Mouse (Mus musculus): ENCODE results near the gene Bmpr2.
A peak's percentile ranks its signal among the peaks of the same experiment; 100 is the strongest.

Gene Bmpr2

GRCm38 (mm10) chr1:59797865-59798264 lies 34.7 kb downstream of the Bmpr2 start:
- DNase-seq, result no peak

- no peak for DNase-seq
Measured at GRCm38 (mm10) chr1:59804363-59804762, 41.2 kb downstream of the Bmpr2 start.

- no peak for DNase-seq
Measured at GRCm38 (mm10) chr1:59809921-59810320, 46.7 kb downstream of the Bmpr2 start.

GRCm38 (mm10) chr1:59812782-59813181 lies 49.6 kb downstream of the Bmpr2 start:
- no peak for DNase-seq

- DNase-seq, result no peak
Measured at GRCm38 (mm10) chr1:59825421-59825820, 62.2 kb downstream of the Bmpr2 start.

GRCm38 (mm10) chr1:59826583-59826982 lies 63.4 kb downstream of the Bmpr2 start:
- no peak for DNase-seq

GRCm38 (mm10) chr1:59829410-59829809 lies 66.2 kb downstream of the Bmpr2 start:
- DNase-seq, result no peak

- no peak for DNase-seq
Measured at GRCm38 (mm10) chr1:59830194-59830593, 67.0 kb downstream of the Bmpr2 start.

- DNase-seq, result peak; percentile 20
Measured at GRCm38 (mm10) chr1:59833723-59834122, 70.5 kb downstream of the Bmpr2 start.

GRCm38 (mm10) chr1:59848327-59848726 lies 85.1 kb downstream of the Bmpr2 start:
- DNase-seq, result peak; percentile 14

GRCm38 (mm10) chr1:59859046-59859445 lies 95.8 kb downstream of the Bmpr2 start:
- DNase-seq, result no peak

GRCm38 (mm10) chr1:59862144-59862543 lies 98.9 kb downstream of the Bmpr2 start:
- no peak for DNase-seq

GRCm38 (mm10) chr1:59868041-59868440 lies 104.8 kb downstream of the Bmpr2 start:
- DNase-seq, result no peak

GRCm38 (mm10) chr1:59874023-59874422 lies 110.8 kb downstream of the Bmpr2 start:
- DNase-seq, result no peak

- DNase-seq, result no peak
Measured at GRCm38 (mm10) chr1:59878098-59878497, 114.9 kb downstream of the Bmpr2 start.

- DNase-seq, result peak; percentile 69
Measured at GRCm38 (mm10) chr1:59883349-59884134, 120.3 kb downstream of the Bmpr2 start.

GRCm38 (mm10) chr1:59886899-59887298 lies 123.7 kb downstream of the Bmpr2 start:
- DNase-seq, result no peak

GRCm38 (mm10) chr1:59888018-59888417 lies 124.8 kb downstream of the Bmpr2 start:
- DNase-seq, result no peak

GRCm38 (mm10) chr1:59891185-59891584 lies 128.0 kb downstream of the Bmpr2 start:
- no peak for DNase-seq

- no peak for DNase-seq
Measured at GRCm38 (mm10) chr1:59892777-59893176, 129.6 kb downstream of the Bmpr2 start.

GRCm38 (mm10) chr1:59894025-59894424 lies 130.8 kb downstream of the Bmpr2 start:
- no peak for DNase-seq

GRCm38 (mm10) chr1:59895456-59895855 lies 132.3 kb downstream of the Bmpr2 start:
- no peak for DNase-seq

GRCm38 (mm10) chr1:59897147-59897798 lies 134.1 kb downstream of the Bmpr2 start:
- no peak for DNase-seq

GRCm38 (mm10) chr1:59899679-59900078 lies 136.5 kb downstream of the Bmpr2 start:
- DNase-seq, result no peak
